ENCODE assay signal across 16 mouse cellular contexts in genomic region chr15:29051166-29051565, GRCm38 (mm10).
"Had no signal": no experiment of that assay in that cellular context is flagged by ENCODE, and none has a peak within 500 bp of the region (broad histone marks: within the 10 kb centered on the region; RNA-seq: fewer than 3 reads in every experiment).

No protein-coding gene starts in this region.

- H3K9ac ChIP-seq: lung, embryonic 15.5 days; midbrain, embryonic 13.5 days; midbrain, embryonic 15.5 days; neural tube, embryonic 12.5 days; stomach, embryonic 15.5 days had no signal

- H3K27ac ChIP-seq: lung, embryonic 15.5 days; macrophage; midbrain, embryonic 13.5 days; midbrain, embryonic 15.5 days; neural tube, embryonic 12.5 days; stomach, embryonic 15.5 days; stomach, postnatal 0 days had no signal

- DNase-seq: lung, adult 2 months; lung, postnatal 14 days; lung, postnatal 36 days; right cerebral cortex, postnatal 14 days; thymus, adult 2 months; thymus, postnatal 25 days; thymus, postnatal 4 days had no signal

- H3K36me3 ChIP-seq: lung, embryonic 15.5 days; midbrain, embryonic 13.5 days; midbrain, embryonic 15.5 days; neural tube, embryonic 12.5 days; stomach, embryonic 15.5 days had no signal

- H3K27me3 ChIP-seq: lung, embryonic 15.5 days; megakaryocyte, embryonic 14.5 days; midbrain, embryonic 13.5 days; midbrain, embryonic 15.5 days; neural tube, embryonic 12.5 days; stomach, embryonic 15.5 days had no signal

- H3K4me1 ChIP-seq: lung, embryonic 15.5 days; megakaryocyte, embryonic 14.5 days; midbrain, embryonic 13.5 days; midbrain, embryonic 15.5 days; neural tube, embryonic 12.5 days; stomach, embryonic 15.5 days had no signal

- H3K9me3 ChIP-seq: lung, embryonic 15.5 days; megakaryocyte, embryonic 14.5 days; midbrain, embryonic 13.5 days; midbrain, embryonic 15.5 days; neural tube, embryonic 12.5 days; stomach, embryonic 15.5 days had no signal

- H3K4me3 ChIP-seq: lung, embryonic 15.5 days; megakaryocyte, embryonic 14.5 days; midbrain, embryonic 13.5 days; midbrain, embryonic 15.5 days; neural tube, embryonic 12.5 days; stomach, embryonic 15.5 days had no signal

- ATAC-seq: lung, postnatal 0 days; midbrain, embryonic 13.5 days; midbrain, embryonic 15.5 days had no signal
